Comparison of ENCODE assay signal across 19 mouse cellular contexts in genomic region chr2:156693241-156693807, GRCm38 (mm10).
DNase-seq lines count a peak whose midpoint lies in the region; ATAC-seq and TF ChIP-seq lines count a peak whose summit lies in the region.
"Had no signal": no experiment of that assay in that cellular context is flagged by ENCODE, and none has a peak within 500 bp of the region (broad histone marks: within the 10 kb centered on the region; RNA-seq: fewer than 3 reads in every experiment).

No protein-coding gene starts in this region.

- WGBS in hindbrain, embryonic 12.5 days = 59% methylated on average over 11 of the region's 11 CpGs
- 47% methylated on average over 11 of the region's 11 CpGs for WGBS in hindbrain, embryonic 13.5 days
- 49% methylated on average over 11 of the region's 11 CpGs for WGBS in hindbrain, postnatal 0 days

- no peak for TF ChIP-seq CTCF in hindbrain, postnatal 0 days (IDR thresholded peaks at IDR 0.05; ENCODE audit: low read depth)

- no peak overlapping the region for H3K4me2 ChIP-seq in hindbrain, embryonic 12.5 days (replicated peaks)
- H3K4me2 ChIP-seq in hindbrain, embryonic 13.5 days = no peak overlapping the region
- H3K4me2 ChIP-seq in hindbrain, postnatal 0 days (ENCODE audit: low read depth, low read length) = no peak overlapping the region
- H3K4me2 ChIP-seq: embryonic facial prominence, embryonic 15.5 days; heart, embryonic 13.5 days; neural tube, embryonic 12.5 days had no signal

- H3K4me3 ChIP-seq in hindbrain, embryonic 12.5 days = no peak overlapping the region
- no peak overlapping the region for H3K4me3 ChIP-seq in hindbrain, embryonic 13.5 days
- no peak overlapping the region for H3K4me3 ChIP-seq in hindbrain, postnatal 0 days (ENCODE audit: low read length)
- H3K4me3 ChIP-seq: embryonic facial prominence, embryonic 15.5 days; heart, embryonic 13.5 days; limb, embryonic 10.5 days; neural tube, embryonic 12.5 days had no signal

- no peaks in the 10 kb centered on the region for H3K9me3 ChIP-seq in hindbrain, embryonic 12.5 days (replicated peaks)
- no peaks in the 10 kb centered on the region for H3K9me3 ChIP-seq in hindbrain, embryonic 13.5 days
- no peaks in the 10 kb centered on the region for H3K9me3 ChIP-seq in hindbrain, postnatal 0 days (ENCODE audit: low read length)
- H3K9me3 ChIP-seq: embryonic facial prominence, embryonic 15.5 days; heart, embryonic 13.5 days; limb, embryonic 10.5 days; neural tube, embryonic 12.5 days had no signal

- DNase-seq in retina, postnatal 1 day = peak; percentile 61
- DNase-seq in retina, embryonic 14.5 days (ENCODE audit: low spot score) = no peak
- peak; percentile 43 for DNase-seq in hindbrain, postnatal 0 days (ENCODE audit: low spot score)
- no peak for DNase-seq in thymus, postnatal 0 days (ENCODE audit: low spot score)
- no peak for DNase-seq in embryo, embryonic 10.5 days (ENCODE audit: low spot score)
- DNase-seq: adrenal gland, adult 8-10 months; B cell, adult 2 months; cerebellum, adult 9-11 months; gastrocnemius, postnatal 14 days; heart, adult 18-20 months; kidney, adult 9 months; liver, postnatal 0 days; thymus, postnatal 4 days had no signal

- H3K9ac ChIP-seq in hindbrain, embryonic 12.5 days = no peak overlapping the region
- no peak overlapping the region for H3K9ac ChIP-seq in hindbrain, embryonic 13.5 days
- no peak overlapping the region for H3K9ac ChIP-seq in hindbrain, postnatal 0 days (replicated peaks; ENCODE audit: low read length)
- H3K9ac ChIP-seq: embryonic facial prominence, embryonic 15.5 days; heart, embryonic 13.5 days; liver, postnatal 0 days; neural tube, embryonic 12.5 days had no signal

- H3K27me3 ChIP-seq in hindbrain, embryonic 12.5 days = 0 out of 2 replicates have a peak, but pooled peaks cover 9% of the 10 kb centered on the region
- H3K27me3 ChIP-seq in hindbrain, embryonic 13.5 days = no peaks in the 10 kb centered on the region
- H3K27me3 ChIP-seq in hindbrain, postnatal 0 days (ENCODE audit: insufficient read depth, low read length) = no peaks in the 10 kb centered on the region
- H3K27me3 ChIP-seq: embryonic facial prominence, embryonic 15.5 days had no signal

- peaks cover 37% of the 10 kb centered on the region for H3K4me1 ChIP-seq in hindbrain, embryonic 12.5 days
- peaks cover 59% of the 10 kb centered on the region for H3K4me1 ChIP-seq in hindbrain, embryonic 13.5 days (replicated peaks)
- H3K4me1 ChIP-seq in hindbrain, postnatal 0 days (ENCODE audit: insufficient read depth, low read length) = peaks cover 22% of the 10 kb centered on the region; the same call in 1 of the 2 replicates

- ATAC-seq in hindbrain, embryonic 12.5 days (ENCODE audit: low FRiP score) = 0 out of 2 replicates have a peak, but pooled peaks have one; percentile 15
- ATAC-seq in hindbrain, embryonic 13.5 days (ENCODE audit: low FRiP score) = no peak
- no peak for ATAC-seq in hindbrain, postnatal 0 days
- ATAC-seq: liver, postnatal 0 days had no signal

- H3K27ac ChIP-seq in hindbrain, embryonic 12.5 days = peak overlapping the region; percentile 5; the same call in 1 of the 2 replicates
- no peak overlapping the region for H3K27ac ChIP-seq in hindbrain, embryonic 13.5 days
- no peak overlapping the region for H3K27ac ChIP-seq in hindbrain, postnatal 0 days
- H3K27ac ChIP-seq: embryonic facial prominence, embryonic 15.5 days; heart, embryonic 13.5 days; limb, embryonic 10.5 days; neural tube, embryonic 12.5 days had no signal

- H3K36me3 ChIP-seq in hindbrain, embryonic 12.5 days = no peaks in the 10 kb centered on the region
- no peaks in the 10 kb centered on the region for H3K36me3 ChIP-seq in hindbrain, embryonic 13.5 days
- H3K36me3 ChIP-seq in hindbrain, postnatal 0 days (ENCODE audit: insufficient read depth, low read length) = no peaks in the 10 kb centered on the region
- H3K36me3 ChIP-seq: embryonic facial prominence, embryonic 15.5 days; heart, embryonic 13.5 days; limb, embryonic 10.5 days; neural tube, embryonic 12.5 days had no signal

Comparison
In these comparisons a context has a peak if more than half of its experiments do, and no peak if none do; other contexts are left out.
1. DNase-seq: peak in retina, postnatal 1 day (single experiment) and hindbrain, postnatal 0 days (single experiment); none in retina, embryonic 14.5 days (single experiment), thymus, postnatal 0 days (single experiment) and embryo, embryonic 10.5 days (single experiment).